Mouse (Mus musculus): ENCODE results near the gene Otulinl.

The Otulinl gene

GRCm38 (mm10) chr15:27656626-27657025, 24.8 kb downstream of the Otulinl start:
- no peak for DNase-seq (ENCODE audit: low spot score in 2 of 2)

GRCm38 (mm10) chr15:27655015-27655414, 26.4 kb downstream of the Otulinl start:
- no peak for DNase-seq (ENCODE audit: low spot score in 2 of 2)

- DNase-seq (ENCODE audit: low spot score in 2 of 2): no peak
Observed at GRCm38 (mm10) chr15:27647686-27648085, 33.7 kb downstream of the Otulinl start.

- DNase-seq (ENCODE audit: low spot score in 2 of 2): no peak
Observed at GRCm38 (mm10) chr15:27646665-27647064, 34.7 kb downstream of the Otulinl start.

GRCm38 (mm10) chr15:27645250-27645649, 36.1 kb downstream of the Otulinl start:
- no peak for DNase-seq (ENCODE audit: low spot score in 2 of 2)

GRCm38 (mm10) chr15:27642895-27643294, 38.5 kb downstream of the Otulinl start:
- no peak for DNase-seq (ENCODE audit: low spot score in 2 of 2)

GRCm38 (mm10) chr15:27641171-27641570, 40.2 kb downstream of the Otulinl start:
- DNase-seq (ENCODE audit: low spot score in 2 of 2): no peak

- no peak for DNase-seq (ENCODE audit: low spot score in 2 of 2)
Observed at GRCm38 (mm10) chr15:27633941-27634900, 47.2 kb downstream of the Otulinl start.

- peak; percentile 98 to 99 for DNase-seq (ENCODE audit: low spot score in 2 of 2)
Observed at GRCm38 (mm10) chr15:27630601-27631383, 50.6 kb downstream of the Otulinl start, which contains the start of gene Otulin. Gene Otulin (minus strand): TSS chr15:27630693.

GRCm38 (mm10) chr15:27629800-27630600, 51.4 kb downstream of the Otulinl start:
- DNase-seq (ENCODE audit: low spot score in 2 of 2): no peak

- DNase-seq (ENCODE audit: low spot score in 2 of 2): no peak
Observed at GRCm38 (mm10) chr15:27629046-27629445, 52.3 kb downstream of the Otulinl start.

GRCm38 (mm10) chr15:27627794-27628193, 53.6 kb downstream of the Otulinl start:
- DNase-seq (ENCODE audit: low spot score in 2 of 2): no peak

GRCm38 (mm10) chr15:27626314-27626713, 55.1 kb downstream of the Otulinl start:
- DNase-seq (ENCODE audit: low spot score in 2 of 2): no peak

GRCm38 (mm10) chr15:27625890-27626255, 55.5 kb downstream of the Otulinl start:
- DNase-seq (ENCODE audit: low spot score in 2 of 2): no peak

- DNase-seq (ENCODE audit: low spot score in 2 of 2): peak in 1 of 2 experiments; percentile 35
Observed at GRCm38 (mm10) chr15:27625014-27625889, 56.1 kb downstream of the Otulinl start.

GRCm38 (mm10) chr15:27623286-27623685, 58.1 kb downstream of the Otulinl start:
- no peak for DNase-seq (ENCODE audit: low spot score in 2 of 2)

GRCm38 (mm10) chr15:27620475-27621185, 60.7 kb downstream of the Otulinl start:
- DNase-seq (ENCODE audit: low spot score in 2 of 2): no peak

- no peak for DNase-seq (ENCODE audit: low spot score in 2 of 2)
Observed at GRCm38 (mm10) chr15:27619683-27620082, 61.7 kb downstream of the Otulinl start.

- DNase-seq (ENCODE audit: low spot score in 2 of 2): no peak
Observed at GRCm38 (mm10) chr15:27618778-27619533, 62.4 kb downstream of the Otulinl start.
